Mouse (Mus musculus): ENCODE measurements around the gene Rab13. TPM values are rescaled to one million over a fixed set of nuclear protein-coding genes. Genes with fewer than 3 reads are reported as not detected.

The Rab13 gene
- polyA plus RNA-seq, 1 experiment: 1.4 TPM

- DNase-seq: no peak
- peaks cover 4% of the 10 kb centered on the region for H3K4me1 ChIP-seq (replicated peaks; ENCODE audit: control insufficient read depth, insufficient read depth, low read length)
- TF ChIP-seq CTCF (IDR thresholded peaks at IDR 0.05; ENCODE audit: borderline replicate concordance, control insufficient read depth, extremely low read depth, insufficient read depth, low read length, poor library complexity): no peak
- TF ChIP-seq POLR2A (IDR thresholded peaks at IDR 0.05; ENCODE audit: control insufficient read depth, extremely low read depth, insufficient read depth, low read length, poor library complexity): no peak
- no peaks in the 10 kb centered on the region for H3K27me3 ChIP-seq (ENCODE audit: control insufficient read depth, insufficient read depth, low read length)
- 43% methylated on average over 5 of the region's 5 CpGs for WGBS
- no peaks in the 10 kb centered on the region for H3K36me3 ChIP-seq (ENCODE audit: control insufficient read depth, insufficient read depth, low read length)
- no peak overlapping the region for H3K27ac ChIP-seq (ENCODE audit: control insufficient read depth, insufficient read depth, low read length)
- H3K4me3 ChIP-seq (ENCODE audit: control insufficient read depth, insufficient read depth, low read length): no peak overlapping the region
Observed at GRCm38 (mm10) chr3:90221123-90221522, 7.6 kb downstream of the Rab13 start.

- Histone ChIP-seq H3K4me3 (ENCODE audit: control insufficient read depth, insufficient read depth, low read length) (no peak overlapping the region), H3K4me1 (replicated peaks; ENCODE audit: control insufficient read depth, insufficient read depth, low read length) (peaks cover 4% of the 10 kb centered on the region), H3K36me3 (ENCODE audit: control insufficient read depth, insufficient read depth, low read length) (no peaks in the 10 kb centered on the region), H3K27me3 (ENCODE audit: control insufficient read depth, insufficient read depth, low read length) (no peaks in the 10 kb centered on the region), H3K27ac (ENCODE audit: control insufficient read depth, insufficient read depth, low read length) (no peak overlapping the region)
- no peak for TF ChIP-seq POLR2A (IDR thresholded peaks at IDR 0.05; ENCODE audit: control insufficient read depth, extremely low read depth, insufficient read depth, low read length, poor library complexity)
- TF ChIP-seq CTCF (IDR thresholded peaks at IDR 0.05; ENCODE audit: borderline replicate concordance, control insufficient read depth, extremely low read depth, insufficient read depth, low read length, poor library complexity): no peak
- whole genome bisulfite sequencing: 89% methylated on average over 4 of the region's 4 CpGs
- DNase-seq: no peak
Observed at GRCm38 (mm10) chr3:90222455-90222854, 9.0 kb downstream of the Rab13 start.

- no peak overlapping the region for H3K27ac ChIP-seq (ENCODE audit: control insufficient read depth, insufficient read depth, low read length)
- TF ChIP-seq CTCF (IDR thresholded peaks at IDR 0.05; ENCODE audit: borderline replicate concordance, control insufficient read depth, extremely low read depth, insufficient read depth, low read length, poor library complexity): no peak
- TF ChIP-seq POLR2A (IDR thresholded peaks at IDR 0.05; ENCODE audit: control insufficient read depth, extremely low read depth, insufficient read depth, low read length, poor library complexity): no peak
- no peak overlapping the region for H3K4me3 ChIP-seq (ENCODE audit: control insufficient read depth, insufficient read depth, low read length)
- H3K4me1 ChIP-seq (replicated peaks; ENCODE audit: control insufficient read depth, insufficient read depth, low read length): peaks cover 4% of the 10 kb centered on the region
- WGBS: 72% methylated on average over 3 of the region's 3 CpGs
- H3K27me3 ChIP-seq (ENCODE audit: control insufficient read depth, insufficient read depth, low read length): no peaks in the 10 kb centered on the region
- DNase-seq: no peak
- H3K36me3 ChIP-seq (ENCODE audit: control insufficient read depth, insufficient read depth, low read length): no peaks in the 10 kb centered on the region
Observed at GRCm38 (mm10) chr3:90222941-90223340, 9.4 kb downstream of the Rab13 start.

GRCm38 (mm10) chr3:90224331-90224730, 10.8 kb downstream of the Rab13 start:
- H3K4me3 ChIP-seq (ENCODE audit: control insufficient read depth, insufficient read depth, low read length): no peak overlapping the region
- WGBS: 92% methylated on average over 10 of the region's 10 CpGs
- peaks cover 4% of the 10 kb centered on the region for H3K4me1 ChIP-seq (replicated peaks; ENCODE audit: control insufficient read depth, insufficient read depth, low read length)
- H3K27ac ChIP-seq (ENCODE audit: control insufficient read depth, insufficient read depth, low read length): no peak overlapping the region
- no peaks in the 10 kb centered on the region for H3K36me3 ChIP-seq (ENCODE audit: control insufficient read depth, insufficient read depth, low read length)
- DNase-seq: no peak
- H3K27me3 ChIP-seq (ENCODE audit: control insufficient read depth, insufficient read depth, low read length): no peaks in the 10 kb centered on the region
- TF ChIP-seq CTCF (IDR thresholded peaks at IDR 0.05; ENCODE audit: borderline replicate concordance, control insufficient read depth, extremely low read depth, insufficient read depth, low read length, poor library complexity) (no peak), POLR2A (IDR thresholded peaks at IDR 0.05; ENCODE audit: control insufficient read depth, extremely low read depth, insufficient read depth, low read length, poor library complexity) (no peak)

GRCm38 (mm10) chr3:90231075-90231474, 17.6 kb downstream of the Rab13 start:
- WGBS: 15% methylated on average over 8 of the region's 8 CpGs

GRCm38 (mm10) chr3:90231507-90232333, 18.2 kb downstream of the Rab13 start, which contains the start of gene Jtb:
Gene Jtb, plus strand, starts transcription at chr3:90231597.
- DNase-seq: peak; percentile 90
- Histone ChIP-seq H3K27me3 (ENCODE audit: control insufficient read depth, insufficient read depth, low read length) (no peaks in the 10 kb centered on the region), H3K36me3 (ENCODE audit: control insufficient read depth, insufficient read depth, low read length) (peaks cover 13% of the 10 kb centered on the region), H3K4me1 (replicated peaks; ENCODE audit: control insufficient read depth, insufficient read depth, low read length) (peaks cover 8% of the 10 kb centered on the region; the same call in 1 of the 2 replicates), H3K4me3 (ENCODE audit: control insufficient read depth, insufficient read depth, low read length) (peak within 1 kb of the TSS; percentile 79), H3K27ac (ENCODE audit: control insufficient read depth, insufficient read depth, low read length) (peak within 1 kb of the TSS; percentile 82)
- whole genome bisulfite sequencing: under 1% methylated on average over 61 of the region's 61 CpGs
- TF ChIP-seq POLR2A (IDR thresholded peaks at IDR 0.05; ENCODE audit: control insufficient read depth, extremely low read depth, insufficient read depth, low read length, poor library complexity) (peak; percentile 88), CTCF (IDR thresholded peaks at IDR 0.05; ENCODE audit: borderline replicate concordance, control insufficient read depth, extremely low read depth, insufficient read depth, low read length, poor library complexity) (0 out of 2 replicates have a peak, but pooled peaks have one; percentile 54)

More at GRCm38 (mm10) chr3:90231075-90231474, 17.6 kb downstream of the Rab13 start:
- H3K4me1 ChIP-seq (replicated peaks; ENCODE audit: control insufficient read depth, insufficient read depth, low read length): peaks cover 8% of the 10 kb centered on the region; the same call in 1 of the 2 replicates
- no peak overlapping the region for H3K27ac ChIP-seq (ENCODE audit: control insufficient read depth, insufficient read depth, low read length)
- H3K36me3 ChIP-seq (ENCODE audit: control insufficient read depth, insufficient read depth, low read length): peaks cover 13% of the 10 kb centered on the region
- peak overlapping the region; percentile 35 for H3K4me3 ChIP-seq (ENCODE audit: control insufficient read depth, insufficient read depth, low read length)
- TF ChIP-seq CTCF (IDR thresholded peaks at IDR 0.05; ENCODE audit: borderline replicate concordance, control insufficient read depth, extremely low read depth, insufficient read depth, low read length, poor library complexity) (no peak), POLR2A (IDR thresholded peaks at IDR 0.05; ENCODE audit: control insufficient read depth, extremely low read depth, insufficient read depth, low read length, poor library complexity) (no peak)
- H3K27me3 ChIP-seq (ENCODE audit: control insufficient read depth, insufficient read depth, low read length): no peaks in the 10 kb centered on the region
- DNase-seq: peak; percentile 19
